In genomic region chr14:120912090-120912710, GRCm38 (mm10) we compare ENCODE assay signal across 7 mouse cellular contexts. TPM values are rescaled to one million over a fixed set of nuclear protein-coding genes. Genes with fewer than 3 reads are reported as not detected.
DNase-seq lines count a peak whose midpoint lies in the region; ATAC-seq and TF ChIP-seq lines count a peak whose summit lies in the region.

No protein-coding gene starts in this region.

- no peak for TF ChIP-seq CTCF in embryonic fibroblast, embryonic 13.5 days (IDR thresholded peaks at IDR 0.05; ENCODE audit: borderline replicate concordance, insufficient read depth, low read length)

- ATAC-seq in megakaryocyte, adult 5-6 weeks (ENCODE audit: poor library complexity, severe bottlenecking) = no peak
- no peak for ATAC-seq in limb, embryonic 13.5 days (ENCODE audit: low FRiP score, low read depth)
- ATAC-seq in stomach, embryonic 16.5 days (ENCODE audit: insufficient read depth, low FRiP score) = no peak
- no peak for ATAC-seq in erythroid progenitor cell, adult 5-6 weeks (replicated peaks; ENCODE audit: low FRiP score, poor library complexity, severe bottlenecking)

- peak overlapping the region; percentile 83 for H3K4me2 ChIP-seq in limb, embryonic 13.5 days (replicated peaks)
- peak overlapping the region; percentile 63 for H3K4me2 ChIP-seq in stomach, embryonic 16.5 days (ENCODE audit: low read depth, low read length)

- peak overlapping the region; percentile 89 for H3K9ac ChIP-seq in limb, embryonic 13.5 days
- H3K9ac ChIP-seq in stomach, embryonic 16.5 days (ENCODE audit: low read length) = peak overlapping the region; percentile 93

- peaks cover 6% of the 10 kb centered on the region for H3K36me3 ChIP-seq in megakaryocyte, embryonic 14.5 days (replicated peaks; ENCODE audit: low read length)
- 0 out of 2 replicates have a peak, but pooled peaks cover 2% of the 10 kb centered on the region for H3K36me3 ChIP-seq in limb, embryonic 13.5 days
- H3K36me3 ChIP-seq in stomach, embryonic 16.5 days (ENCODE audit: control insufficient read depth, insufficient read depth, low read length) = no peaks in the 10 kb centered on the region

- DNase-seq in ovary, adult 18-20 months (ENCODE audit: low spot score) = no peak

- peaks cover under 1% of the 10 kb centered on the region for H3K27me3 ChIP-seq in megakaryocyte, embryonic 14.5 days (replicated peaks)
- H3K27me3 ChIP-seq in limb, embryonic 13.5 days = no peaks in the 10 kb centered on the region
- H3K27me3 ChIP-seq in stomach, embryonic 16.5 days (ENCODE audit: control insufficient read depth, insufficient read depth, low read length) = no peaks in the 10 kb centered on the region

- no peak overlapping the region for H3K27ac ChIP-seq in embryonic fibroblast, embryonic 13.5 days (ENCODE audit: insufficient read depth, low read length)
- no peak overlapping the region for H3K27ac ChIP-seq in limb, embryonic 13.5 days
- no peak overlapping the region for H3K27ac ChIP-seq in stomach, embryonic 16.5 days (ENCODE audit: low read length)

- TF ChIP-seq POLR2A in embryonic fibroblast, embryonic 13.5 days (IDR thresholded peaks at IDR 0.05; ENCODE audit: low read depth, low read length) = no peak

- peaks cover 17% of the 10 kb centered on the region for H3K4me1 ChIP-seq in megakaryocyte, embryonic 14.5 days
- H3K4me1 ChIP-seq in embryonic fibroblast, embryonic 13.5 days (ENCODE audit: control insufficient read depth, insufficient read depth, low read length) = no peaks in the 10 kb centered on the region
- H3K4me1 ChIP-seq in limb, embryonic 13.5 days = peaks cover 14% of the 10 kb centered on the region
- peaks cover 6% of the 10 kb centered on the region for H3K4me1 ChIP-seq in stomach, embryonic 16.5 days (ENCODE audit: control insufficient read depth, insufficient read depth, low read length)

- no peaks in the 10 kb centered on the region for H3K9me3 ChIP-seq in megakaryocyte, embryonic 14.5 days
- no peaks in the 10 kb centered on the region for H3K9me3 ChIP-seq in limb, embryonic 13.5 days
- H3K9me3 ChIP-seq in stomach, embryonic 16.5 days (replicated peaks; ENCODE audit: control insufficient read depth, low read length) = no peaks in the 10 kb centered on the region

- H3K4me3 ChIP-seq in megakaryocyte, embryonic 14.5 days (replicated peaks) = peak overlapping the region; percentile 93
- peak overlapping the region; percentile 87 for H3K4me3 ChIP-seq in embryonic fibroblast, embryonic 13.5 days (ENCODE audit: insufficient read depth, low read length)
- H3K4me3 ChIP-seq in limb, embryonic 13.5 days = peak overlapping the region; percentile 87
- peak overlapping the region; percentile 93 for H3K4me3 ChIP-seq in stomach, embryonic 16.5 days (replicated peaks; ENCODE audit: low read length)

- 12% methylated on average over 11 of the region's 11 CpGs for WGBS in limb, embryonic 13.5 days
- WGBS in stomach, embryonic 16.5 days = 8% methylated on average over 11 of the region's 11 CpGs

RNA-seq across cellular contexts. Expression of gene Ipo5, which starts 1.2 kb away (rescaled TPM):
- 1.6 and 2.1 TPM in 2 replicates for polyA plus RNA-seq in megakaryocyte, embryonic 14.5 days (2012; ENCODE audit: insufficient read depth, low replicate concordance)
- total RNA-seq in megakaryocyte, adult 5-6 weeks (2015) = 60.0 and 61.0 TPM in 2 replicates
- 96.7 and 102 TPM in 2 replicates for total RNA-seq in megakaryocyte, adult 5-6 weeks (2017)
- polyA plus RNA-seq in embryonic fibroblast, embryonic 13.5 days (2011; ENCODE audit: insufficient read length, low read depth, missing spikeins) = 205 and 228 TPM in 2 replicates
- 84.7 and 90.0 TPM in 2 replicates for polyA plus RNA-seq in limb, embryonic 13.5 days (2015; fragmentation: Nextera tagmentation; extraction: Ambion mirVana)
- polyA plus RNA-seq in stomach, embryonic 16.5 days (2015; fragmentation: Nextera tagmentation; extraction: Ambion mirVana) = 77.0 and 77.9 TPM in 2 replicates
- 38.1 and 38.2 TPM in 2 replicates for total RNA-seq in erythroid progenitor cell, adult 5-6 weeks (2015; ENCODE audit: low replicate concordance)
- 43.8 and 46.9 TPM in 2 replicates for total RNA-seq in erythroid progenitor cell, adult 5-6 weeks (2017; ENCODE audit: low replicate concordance)

Comparison
In these comparisons a context has a peak if more than half of its experiments do, and no peak if none do; other contexts are left out.
1. RNA of gene Ipo5, which starts 1.2 kb away (polyA plus RNA-seq): 205 to 228 TPM in embryonic fibroblast, embryonic 13.5 days, 84.7 to 90.0 TPM in limb, embryonic 13.5 days and 77.0 to 77.9 TPM in stomach, embryonic 16.5 days; 1.6 to 2.1 TPM in megakaryocyte, embryonic 14.5 days; every median in the first group is over 10 times any median in the second.
2. Peak in every context shown above with its lines, with median percentiles within 50 percentile points of each other: H3K4me3 ChIP-seq.